Mouse (Mus musculus) liver, embryonic 13.5 days (tissue): Measurements from ENCODE around the gene Klhl12. TPM values are rescaled to one million over a fixed set of nuclear protein-coding genes. Genes with fewer than 3 reads are reported as not detected.

Experiments
- ATAC-seq: fragments of 200-750 bp; cut with Nextera tagmentation; 2 replicates; pipeline ENCODE4 v1.8.0; 2017; ENCODE audit warnings: low read depth, mild to moderate bottlenecking, moderate number of reproducible peaks, moderate library complexity
- DNase-seq: peaks from one replicate; pipeline ENCODE4 v3.0.0; 2022
- H3K27ac ChIP-seq: fragments of 300-500 bp; sonication (generic); 2 replicates; pipeline ENCODE4 v1.5.1; 2015; ENCODE audit warnings: moderate library complexity, mild to moderate bottlenecking, inconsistent platforms
- H3K27me3 ChIP-seq: fragments of 300-500 bp; sonication (generic); 2 replicates; pipeline ENCODE4 v1.6.1; 2015; ENCODE audit warnings: mild to moderate bottlenecking, inconsistent platforms
- H3K36me3 ChIP-seq: fragments of 300-500 bp; sonication (generic); 2 replicates; pipeline ENCODE4 v1.6.1; 2015; ENCODE audit warnings: mild to moderate bottlenecking, inconsistent platforms
- H3K4me1 ChIP-seq: fragments of 300-500 bp; sonication (generic); replicated peaks from 2 replicates; pipeline ENCODE4 v1.6.1; 2015; ENCODE audit warnings: inconsistent platforms
- H3K4me2 ChIP-seq: fragments of 300-500 bp; sonication (generic); 2 replicates; pipeline ENCODE4 v1.6.1; 2015; ENCODE audit warnings: inconsistent platforms, mild to moderate bottlenecking, moderate library complexity
- H3K4me3 ChIP-seq: fragments of 300-500 bp; sonication (generic); replicated peaks from 2 replicates; pipeline ENCODE4 v1.5.1; 2015; ENCODE audit warnings: mild to moderate bottlenecking, inconsistent platforms
- H3K9ac ChIP-seq: fragments of 300-500 bp; sonication (generic); 2 replicates; pipeline ENCODE4 v1.6.1; 2015; ENCODE audit warnings: mild to moderate bottlenecking, inconsistent platforms
- H3K9me3 ChIP-seq: fragments of 300-500 bp; sonication (generic); replicated peaks from 2 replicates; pipeline ENCODE4 v1.6.1; 2016; ENCODE audit warnings: inconsistent platforms
- WGBS: fragments of 180-500 bp; shearing (Covaris S2); methylation state at CpG from one replicate; pipeline ENCODE4 v1.1.7; 2015; ENCODE audit not compliant: insufficient replicate concordance; 5-methylcytosine and 5-hydroxymethylcytosine counted together
- polyA plus RNA-seq: library from polyadenylated mRNA; unstranded; fragments of >200 nt; fragmentation: Nextera tagmentation; extraction: Ambion mirVana; gene quantifications from 2 replicates; pipeline ENCODE4 v1.2.1, GENCODE M21; 2015

The Klhl12 gene
- 34.7 and 37.4 TPM in 2 replicates for polyA plus RNA-seq

DNA sequence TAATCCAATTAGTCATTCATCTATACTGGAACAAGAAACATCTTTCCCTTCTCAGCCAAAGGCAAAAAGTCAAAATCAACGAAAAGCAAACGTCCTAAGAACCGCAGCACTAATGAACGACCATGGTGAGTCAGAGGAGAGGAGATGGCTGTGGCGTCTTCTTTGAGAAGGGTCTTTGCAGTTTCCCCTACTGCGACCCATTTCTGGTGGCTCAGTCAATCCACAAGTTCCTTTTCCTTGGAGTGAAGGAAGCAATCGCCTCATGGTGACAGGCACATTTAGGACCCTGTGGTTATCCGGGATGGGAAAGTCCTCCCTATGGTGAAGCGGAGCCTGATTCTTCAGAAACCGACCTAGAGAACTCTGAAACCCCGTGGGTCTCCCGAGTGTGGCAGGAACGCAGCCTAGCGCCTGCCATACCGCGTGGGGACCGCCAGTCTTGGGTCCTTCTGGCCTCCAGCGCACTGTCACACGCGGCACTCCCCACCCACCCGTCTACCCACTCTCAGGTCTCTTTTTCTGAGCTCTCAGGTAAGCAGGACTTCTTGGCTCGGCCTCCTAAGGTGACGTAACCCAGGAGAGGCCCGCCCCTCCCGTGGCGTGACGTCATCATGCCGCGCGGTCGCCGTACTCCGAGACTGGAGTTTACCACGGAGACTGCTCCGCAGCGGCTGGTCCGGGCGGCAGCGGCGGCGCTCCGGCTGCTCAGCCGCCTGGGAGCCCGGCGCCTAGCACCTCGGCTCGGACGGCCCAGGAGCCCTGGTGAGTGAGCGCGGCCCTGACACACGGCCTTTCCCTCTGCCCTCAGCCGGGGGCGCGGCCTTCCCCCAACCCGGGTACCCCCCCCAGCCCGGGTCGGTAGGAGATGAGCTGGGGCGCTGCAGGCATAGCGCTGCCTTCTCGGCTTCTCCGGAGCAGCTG lies at the start of gene Klhl12:
Gene Klhl12 (plus strand): TSS at position 628 of the 921 bp plus-strand sequence.
- H3K4me2 ChIP-seq: peak within 1 kb of the TSS; percentile 87
- H3K27me3 ChIP-seq: 0 out of 2 replicates have a peak, but pooled peaks cover 3% of the 10 kb centered on the region
- no peaks in the 10 kb centered on the region for H3K9me3 ChIP-seq
- WGBS: under 1% methylated on average over 60 of the region's 61 CpGs
- peak within 1 kb of the TSS; percentile 84 for H3K4me3 ChIP-seq
- H3K36me3 ChIP-seq: peaks cover 20% of the 10 kb centered on the region
- peak; percentile 83 for DNase-seq
- peak; percentile 91 for ATAC-seq
- peaks cover 51% of the 10 kb centered on the region for H3K4me1 ChIP-seq
- peak within 1 kb of the TSS; percentile 98 for H3K27ac ChIP-seq
- peak within 1 kb of the TSS; percentile 97 for H3K9ac ChIP-seq

GRCm38 (mm10) chr1:134406414-134406771 lies 48.9 kb upstream of the Klhl12 start:
- Histone ChIP-seq H3K4me3 (peak overlapping the region; percentile 81), H3K4me1 (peaks cover 15% of the 10 kb centered on the region), H3K9me3 (no peaks in the 10 kb centered on the region), H3K4me2 (peak overlapping the region; percentile 85), H3K27ac (peak overlapping the region; percentile 88), H3K27me3 (no peaks in the 10 kb centered on the region), H3K36me3 (peaks cover 37% of the 10 kb centered on the region), H3K9ac (peak overlapping the region; percentile 90)
- ATAC-seq (no peak), DNase-seq (no peak)
- WGBS: 14% methylated on average over 8 of the region's 8 CpGs

GRCm38 (mm10) chr1:134408080-134408479 lies 47.3 kb upstream of the Klhl12 start:
- H3K4me1 ChIP-seq: peaks cover 15% of the 10 kb centered on the region
- no peak for DNase-seq
- no peaks in the 10 kb centered on the region for H3K9me3 ChIP-seq
- no peak for ATAC-seq
- H3K27me3 ChIP-seq: no peaks in the 10 kb centered on the region
- H3K4me3 ChIP-seq: no peak overlapping the region
- H3K36me3 ChIP-seq: peaks cover 47% of the 10 kb centered on the region
- no peak overlapping the region for H3K27ac ChIP-seq
- WGBS: 88% methylated on average over 8 of the region's 8 CpGs
- H3K4me2 ChIP-seq: no peak overlapping the region
- no peak overlapping the region for H3K9ac ChIP-seq

GRCm38 (mm10) chr1:134411706-134412629 lies 43.4 kb upstream of the Klhl12 start:
- no peak overlapping the region for H3K9ac ChIP-seq
- WGBS: 83% methylated on average over 9 of the region's 9 CpGs
- ATAC-seq: no peak

GRCm38 (mm10) chr1:134414038-134414437 lies 41.3 kb upstream of the Klhl12 start:
- peak overlapping the region; percentile 75 for H3K9ac ChIP-seq
- no peaks in the 10 kb centered on the region for H3K27me3 ChIP-seq
- H3K27ac ChIP-seq: peak overlapping the region; percentile 97
- no peaks in the 10 kb centered on the region for H3K9me3 ChIP-seq
- H3K36me3 ChIP-seq: peaks cover 39% of the 10 kb centered on the region
- ATAC-seq (no peak), DNase-seq (no peak)
- 42% methylated on average over 2 of the region's 2 CpGs for WGBS
- peaks cover 43% of the 10 kb centered on the region for H3K4me1 ChIP-seq
- H3K4me3 ChIP-seq: no peak overlapping the region
- peak overlapping the region; percentile 76 for H3K4me2 ChIP-seq

More at GRCm38 (mm10) chr1:134411706-134412629, 43.4 kb upstream of the Klhl12 start:
- H3K36me3 ChIP-seq: peaks cover 47% of the 10 kb centered on the region
- DNase-seq: no peak
- H3K4me3 ChIP-seq: no peak overlapping the region
- no peaks in the 10 kb centered on the region for H3K27me3 ChIP-seq
- H3K27ac ChIP-seq: no peak overlapping the region
- no peak overlapping the region for H3K4me2 ChIP-seq
- H3K4me1 ChIP-seq: peaks cover 28% of the 10 kb centered on the region
- no peaks in the 10 kb centered on the region for H3K9me3 ChIP-seq

- peak overlapping the region; percentile 76 for H3K4me2 ChIP-seq
- peak overlapping the region; percentile 75 for H3K9ac ChIP-seq
- no peaks in the 10 kb centered on the region for H3K9me3 ChIP-seq
- DNase-seq: no peak
- no peak for ATAC-seq
- 17% methylated on average over 11 of the region's 11 CpGs for WGBS
- H3K36me3 ChIP-seq: peaks cover 33% of the 10 kb centered on the region
- no peaks in the 10 kb centered on the region for H3K27me3 ChIP-seq
- peaks cover 49% of the 10 kb centered on the region for H3K4me1 ChIP-seq
- H3K27ac ChIP-seq: peak overlapping the region; percentile 97
- H3K4me3 ChIP-seq: peak overlapping the region; percentile 89
These were observed 40.7 kb upstream of the Klhl12 start for GRCm38 (mm10) chr1:134414501-134415167.

GRCm38 (mm10) chr1:134415168-134415831 lies 40.0 kb upstream of the Klhl12 start, which contains the start of gene Adipor1:
Gene Adipor1 (plus strand): TSS chr1:134415378.
- no peaks in the 10 kb centered on the region for H3K9me3 ChIP-seq
- under 1% methylated on average over 72 of the region's 77 CpGs for WGBS
- H3K4me3 ChIP-seq: peak within 1 kb of the TSS; percentile 89
- H3K27me3 ChIP-seq: no peaks in the 10 kb centered on the region
- peak; percentile 98 for DNase-seq
- H3K4me2 ChIP-seq: peak within 1 kb of the TSS; percentile 76
- peaks cover 27% of the 10 kb centered on the region for H3K36me3 ChIP-seq
- peaks cover 55% of the 10 kb centered on the region for H3K4me1 ChIP-seq
- H3K9ac ChIP-seq: peak within 1 kb of the TSS; percentile 94
- ATAC-seq: peak; percentile 98
- peak within 1 kb of the TSS; percentile 97 for H3K27ac ChIP-seq

- Histone ChIP-seq H3K4me3 (peak overlapping the region; percentile 89), H3K27ac (peak overlapping the region; percentile 97)
These were observed 36.8 kb upstream of the Klhl12 start for GRCm38 (mm10) chr1:134418414-134418975.

GRCm38 (mm10) chr1:134419176-134419575 lies 36.2 kb upstream of the Klhl12 start:
- Histone ChIP-seq H3K4me2 (peak overlapping the region; percentile 76), H3K27ac (peak overlapping the region; percentile 97), H3K9ac (peak overlapping the region; percentile 94), H3K27me3 (no peaks in the 10 kb centered on the region), H3K9me3 (no peaks in the 10 kb centered on the region), H3K4me3 (peak overlapping the region; percentile 89), H3K36me3 (peaks cover 26% of the 10 kb centered on the region), H3K4me1 (peaks cover 88% of the 10 kb centered on the region)
- 10% methylated on average over 1 of the region's 1 CpGs for WGBS
- ATAC-seq (no peak), DNase-seq (no peak)

More at GRCm38 (mm10) chr1:134418414-134418975, 36.8 kb upstream of the Klhl12 start:
- no peaks in the 10 kb centered on the region for H3K27me3 ChIP-seq
- ATAC-seq: no peak
- 35% methylated on average over 2 of the region's 2 CpGs for WGBS
- H3K9me3 ChIP-seq: no peaks in the 10 kb centered on the region
- peaks cover 86% of the 10 kb centered on the region for H3K4me1 ChIP-seq
- peak overlapping the region; percentile 94 for H3K9ac ChIP-seq
- DNase-seq: no peak
- peaks cover 19% of the 10 kb centered on the region for H3K36me3 ChIP-seq
- H3K4me2 ChIP-seq: peak overlapping the region; percentile 76
